8 mouse cellular contexts compared by ENCODE assay signal in genomic region chr2:152106225-152106595, GRCm38 (mm10). TPM values are rescaled to one million over a fixed set of nuclear protein-coding genes. Genes with fewer than 3 reads are reported as not detected.
A peak's percentile ranks its signal among the peaks of the same experiment; 100 is the strongest.
DNase-seq lines count a peak whose midpoint lies in the region; ATAC-seq and TF ChIP-seq lines count a peak whose summit lies in the region.

No protein-coding gene starts in this region.

- ATAC-seq in heart, embryonic 11.5 days (replicated peaks; ENCODE audit: insufficient number of reproducible peaks, low FRiP score, low TSS enrichment), result no peak
- ATAC-seq in forebrain, embryonic 13.5 days, result no peak
- ATAC-seq in liver, embryonic 14.5 days (ENCODE audit: insufficient read depth), result no peak

- no peak for TF ChIP-seq POLR2A in ES-Bruce4 (IDR thresholded peaks at IDR 0.05; ENCODE audit: insufficient read depth, low read length)

- peaks cover 9% of the 10 kb centered on the region; the same call in 1 of the 2 replicates for H3K27me3 ChIP-seq in heart, embryonic 11.5 days (ENCODE audit: control insufficient read depth, insufficient read depth, low read length)
- H3K27me3 ChIP-seq in ES-Bruce4 (ENCODE audit: control insufficient read depth, insufficient read depth, low read length, poor library complexity, severe bottlenecking), result no peaks in the 10 kb centered on the region
- H3K27me3 ChIP-seq in forebrain, embryonic 13.5 days, result peaks cover 2% of the 10 kb centered on the region; the same call in 1 of the 2 replicates
- H3K27me3 ChIP-seq in liver, embryonic 14.5 days (ENCODE audit: control insufficient read depth, insufficient read depth, low read length), result no peaks in the 10 kb centered on the region

- intact Hi-C loops in heart, postnatal 36 days (cut with DNase I), result loop anchor here (2.0 to 5.0 kb wide), 3 partner anchors 77 to 261 kb away; no protein-coding TSS in a partner anchor

- no peaks in the 10 kb centered on the region for H3K9me3 ChIP-seq in heart, embryonic 11.5 days (replicated peaks; ENCODE audit: control insufficient read depth, low read length)
- H3K9me3 ChIP-seq in ES-Bruce4 (replicated peaks; ENCODE audit: control insufficient read depth, insufficient read depth, low read length, poor library complexity, severe bottlenecking), result no peaks in the 10 kb centered on the region
- no peaks in the 10 kb centered on the region for H3K9me3 ChIP-seq in forebrain, embryonic 13.5 days (replicated peaks)
- no peaks in the 10 kb centered on the region for H3K9me3 ChIP-seq in liver, embryonic 14.5 days (ENCODE audit: control insufficient read depth, low read length)

- peak overlapping the region; percentile 84; the same call in 1 of the 2 replicates for H3K9ac ChIP-seq in heart, embryonic 11.5 days (ENCODE audit: low read depth, low read length)
- H3K9ac ChIP-seq in ES-Bruce4 (ENCODE audit: low read depth, poor library complexity, severe bottlenecking), result peak overlapping the region; percentile 72
- peak overlapping the region; percentile 84 for H3K9ac ChIP-seq in forebrain, embryonic 13.5 days
- peak overlapping the region; percentile 99 for H3K9ac ChIP-seq in liver, embryonic 14.5 days (replicated peaks)

- 79% methylated on average over 3 of the region's 3 CpGs for WGBS in heart, embryonic 11.5 days (ENCODE audit: insufficient replicate concordance)
- 94% methylated on average over 3 of the region's 3 CpGs for WGBS in forebrain, embryonic 13.5 days
- WGBS in liver, embryonic 14.5 days (ENCODE audit: insufficient replicate concordance), result 75% methylated on average over 3 of the region's 3 CpGs

- H3K4me3 ChIP-seq in heart, embryonic 11.5 days (ENCODE audit: low read depth, low read length), result peak overlapping the region; percentile 73
- peak overlapping the region; percentile 62 for H3K4me3 ChIP-seq in ES-Bruce4 (ENCODE audit: low read depth, low read length)
- H3K4me3 ChIP-seq in forebrain, embryonic 13.5 days, result peak overlapping the region; percentile 64
- peak overlapping the region; percentile 61 to 90 for H3K4me3 ChIP-seq in liver, embryonic 14.5 days (ENCODE audit: insufficient read depth in 1 of 2, low read depth in 2 of 2, low read length in 2 of 2)

- TF ChIP-seq CTCF in ES-Bruce4 (IDR thresholded peaks at IDR 0.05; ENCODE audit: low read depth, low read length), result no peak
- TF ChIP-seq CTCF in liver, embryonic 14.5 days (IDR thresholded peaks at IDR 0.05; ENCODE audit: low read depth), result no peak

- peak overlapping the region; percentile 88 for H3K4me2 ChIP-seq in heart, embryonic 11.5 days
- peak overlapping the region; percentile 90 for H3K4me2 ChIP-seq in forebrain, embryonic 13.5 days
- H3K4me2 ChIP-seq in liver, embryonic 14.5 days (ENCODE audit: low read depth), result peak overlapping the region; percentile 76

- no peaks in the 10 kb centered on the region for H3K4me1 ChIP-seq in heart, embryonic 11.5 days (ENCODE audit: control insufficient read depth, insufficient read depth, low read length)
- H3K4me1 ChIP-seq in ES-Bruce4 (ENCODE audit: control insufficient read depth, insufficient read depth, low read length), result no peaks in the 10 kb centered on the region
- H3K4me1 ChIP-seq in forebrain, embryonic 13.5 days, result peaks cover 24% of the 10 kb centered on the region
- peaks cover 8 to 13% of the 10 kb centered on the region in 2 experiments; a peak in 3 of 4 replicates for H3K4me1 ChIP-seq in liver, embryonic 14.5 days (replicated peaks; ENCODE audit: control insufficient read depth in 2 of 2, insufficient read depth in 2 of 2, low read length in 1 of 2)

- TF ChIP-seq EP300 in ES-Bruce4 (IDR thresholded peaks at IDR 0.05; ENCODE audit: insufficient read depth, low read depth, low read length), result no peak
- no peak for TF ChIP-seq EP300 in liver, embryonic 14.5 days (IDR thresholded peaks at IDR 0.05; ENCODE audit: low read depth)

- no peak overlapping the region for H3K27ac ChIP-seq in heart, embryonic 11.5 days (ENCODE audit: low read depth, low read length)
- no peak overlapping the region for H3K27ac ChIP-seq in ES-Bruce4 (ENCODE audit: insufficient read depth, low read length)
- no peak overlapping the region for H3K27ac ChIP-seq in forebrain, embryonic 13.5 days
- peak overlapping the region; percentile 88 for H3K27ac ChIP-seq in liver, embryonic 14.5 days

- no peak for DNase-seq in heart, postnatal 36 days
- peak in 1 of 3 experiments; percentile 26 for DNase-seq in liver, embryonic 14.5 days (ENCODE audit: low read depth in 3 of 3, low spot score in 3 of 3)
- DNase-seq in spleen, adult 12 weeks (ENCODE audit: low spot score), result no peak
- DNase-seq in cerebellum, postnatal 25 days, result no peak
- no peak for DNase-seq in urinary bladder, adult 18-20 months (ENCODE audit: low spot score in 2 of 2)

- H3K36me3 ChIP-seq in heart, embryonic 11.5 days (ENCODE audit: control insufficient read depth, insufficient read depth, low read length), result no peaks in the 10 kb centered on the region
- H3K36me3 ChIP-seq in ES-Bruce4 (ENCODE audit: control insufficient read depth, insufficient read depth, low read length, poor library complexity, severe bottlenecking), result peaks cover 9% of the 10 kb centered on the region
- H3K36me3 ChIP-seq in forebrain, embryonic 13.5 days (ENCODE audit: poor library complexity, severe bottlenecking), result no peaks in the 10 kb centered on the region
- peaks cover 4% of the 10 kb centered on the region for H3K36me3 ChIP-seq in liver, embryonic 14.5 days (replicated peaks; ENCODE audit: control insufficient read depth, insufficient read depth, low read depth)

RNA-seq across cellular contexts. Expression of gene Srxn1, which starts 0.9 kb away (rescaled TPM):
- 8.1 and 8.8 TPM in 2 replicates for polyA plus RNA-seq in heart, embryonic 11.5 days (2014; fragmentation: Nextera tagmentation; extraction: Ambion mirVana)
- total RNA-seq in heart, postnatal 36 days (2021), result 10 to 100 TPM; 16.6 to 21.6 TPM
- polyA plus RNA-seq in ES-Bruce4 (2011; ENCODE audit: insufficient read depth, insufficient read length, low read depth, missing spikeins), result 18.1 TPM in 2 replicates
- polyA plus RNA-seq in forebrain, embryonic 13.5 days (2015; fragmentation: Nextera tagmentation; extraction: Ambion mirVana), result 10.3 and 10.7 TPM in 2 replicates
- polyA plus RNA-seq in liver, embryonic 14.5 days (2012; rRNA removed), result 11.0 and 13.3 TPM in 2 replicates
- polyA plus RNA-seq in liver, embryonic 14.5 days (2014; fragmentation: Nextera tagmentation; extraction: Ambion mirVana), result 10.6 and 13.5 TPM in 2 replicates

RNA-seq across cellular contexts. Expression of gene Scrt2, which starts 24.9 kb away (rescaled TPM):
- polyA plus RNA-seq in heart, embryonic 11.5 days (2014; fragmentation: Nextera tagmentation; extraction: Ambion mirVana), result 0.06 and 0.11 TPM in 2 replicates
- not detected for total RNA-seq in heart, postnatal 36 days (2021)
- 0.18 and 0.32 TPM in 2 replicates for polyA plus RNA-seq in ES-Bruce4 (2011; ENCODE audit: insufficient read depth, insufficient read length, low read depth, missing spikeins)
- polyA plus RNA-seq in forebrain, embryonic 13.5 days (2015; fragmentation: Nextera tagmentation; extraction: Ambion mirVana), result 17.5 and 19.9 TPM in 2 replicates
- 0.01 and 0.08 TPM in 2 replicates for polyA plus RNA-seq in liver, embryonic 14.5 days (2012; rRNA removed)
- not detected in 2 replicates for polyA plus RNA-seq in liver, embryonic 14.5 days (2014; fragmentation: Nextera tagmentation; extraction: Ambion mirVana)

RNA-seq across cellular contexts. Expression of gene Tcf15, which starts 37.2 kb away (rescaled TPM):
- polyA plus RNA-seq in heart, embryonic 11.5 days (2014; fragmentation: Nextera tagmentation; extraction: Ambion mirVana), result 3.2 and 3.3 TPM in 2 replicates
- total RNA-seq in heart, postnatal 36 days (2021), result 10 to 100 TPM; 39.7 to 50.1 TPM
- polyA plus RNA-seq in ES-Bruce4 (2011; ENCODE audit: insufficient read depth, insufficient read length, low read depth, missing spikeins), result 8.3 and 8.5 TPM in 2 replicates
- polyA plus RNA-seq in forebrain, embryonic 13.5 days (2015; fragmentation: Nextera tagmentation; extraction: Ambion mirVana), result 1.4 and 1.8 TPM in 2 replicates
- polyA plus RNA-seq in liver, embryonic 14.5 days (2012; rRNA removed), result 0.11 and 0.17 TPM in 2 replicates
- not detected in 2 replicates for polyA plus RNA-seq in liver, embryonic 14.5 days (2014; fragmentation: Nextera tagmentation; extraction: Ambion mirVana)

Comparison
In these comparisons a context has a peak if more than half of its experiments do, and no peak if none do; other contexts are left out.
1. RNA of gene Scrt2, which starts 24.9 kb away (polyA plus RNA-seq): 17.5 to 19.9 TPM in forebrain, embryonic 13.5 days; 0.18 to 0.32 TPM in ES-Bruce4, 0.06 to 0.11 TPM in heart, embryonic 11.5 days and 0.01 to 0.08 TPM in liver, embryonic 14.5 days; every median in the first group is over 10 times any median in the second.
2. Peak in every context shown above with its lines, with median percentiles within 50 percentile points of each other: H3K4me2 ChIP-seq, H3K4me3 ChIP-seq and H3K9ac ChIP-seq.